Comparison of ENCODE assay signal across 12 mouse cellular contexts in genomic region chr8:8239489-8239888, GRCm38 (mm10).
DNase-seq lines count a peak whose midpoint lies in the region; ATAC-seq and TF ChIP-seq lines count a peak whose summit lies in the region.
"Had no signal": no experiment of that assay in that cellular context is flagged by ENCODE, and none has a peak within 500 bp of the region (broad histone marks: within the 10 kb centered on the region; RNA-seq: fewer than 3 reads in every experiment).

No protein-coding gene starts in this region.

- DNase-seq in midbrain, embryonic 11.5 days (ENCODE audit: low spot score, missing footprints) = no peak
- DNase-seq in gastrocnemius, postnatal 36 days = no peak
- DNase-seq: cerebellum, adult 8-10 months; kidney, postnatal 10 days had no signal

- H3K36me3 ChIP-seq in midbrain, embryonic 16.5 days (ENCODE audit: control insufficient read depth, insufficient read depth, low read length) = no peaks in the 10 kb centered on the region
- H3K36me3 ChIP-seq in midbrain, embryonic 11.5 days (ENCODE audit: control insufficient read depth, insufficient read depth, low read length) = no peaks in the 10 kb centered on the region
- H3K36me3 ChIP-seq in heart, embryonic 11.5 days (ENCODE audit: control insufficient read depth, insufficient read depth, low read length) = no peaks in the 10 kb centered on the region
- no peaks in the 10 kb centered on the region for H3K36me3 ChIP-seq in liver, embryonic 12.5 days
- H3K36me3 ChIP-seq in forebrain, embryonic 16.5 days (ENCODE audit: control insufficient read depth, insufficient read depth) = no peaks in the 10 kb centered on the region
- no peaks in the 10 kb centered on the region for H3K36me3 ChIP-seq in intestine, postnatal 0 days (ENCODE audit: control insufficient read depth, insufficient read depth)
- H3K36me3 ChIP-seq: G1E had no signal

- TF ChIP-seq CTCF in intestine, postnatal 0 days (IDR thresholded peaks at IDR 0.05; ENCODE audit: low read depth) = no peak

- H3K4me1 ChIP-seq in midbrain, embryonic 16.5 days (ENCODE audit: control insufficient read depth, insufficient read depth, low read length) = peaks cover 5% of the 10 kb centered on the region
- peaks cover 7% of the 10 kb centered on the region for H3K4me1 ChIP-seq in midbrain, embryonic 11.5 days (ENCODE audit: control insufficient read depth, insufficient read depth, low read length)
- H3K4me1 ChIP-seq in heart, embryonic 11.5 days (ENCODE audit: control insufficient read depth, insufficient read depth, low read length) = peaks cover 30% of the 10 kb centered on the region
- H3K4me1 ChIP-seq in liver, embryonic 12.5 days = no peaks in the 10 kb centered on the region
- H3K4me1 ChIP-seq in forebrain, embryonic 16.5 days (replicated peaks; ENCODE audit: control insufficient read depth, insufficient read depth, low read length) = peaks cover 8% of the 10 kb centered on the region
- peaks cover 6% of the 10 kb centered on the region; the same call in 1 of the 2 replicates for H3K4me1 ChIP-seq in intestine, postnatal 0 days (replicated peaks; ENCODE audit: control insufficient read depth, insufficient read depth, low read length)

- H3K4me2 ChIP-seq in midbrain, embryonic 16.5 days (ENCODE audit: low read length) = peak overlapping the region; percentile 22; the same call in 1 of the 2 replicates
- no peak overlapping the region for H3K4me2 ChIP-seq in midbrain, embryonic 11.5 days
- peak overlapping the region; percentile 23; the same call in 1 of the 2 replicates for H3K4me2 ChIP-seq in heart, embryonic 11.5 days
- 0 out of 2 replicates have a peak overlapping the region, but pooled peaks have one; percentile 17 for H3K4me2 ChIP-seq in liver, embryonic 12.5 days
- no peak overlapping the region for H3K4me2 ChIP-seq in forebrain, embryonic 16.5 days (ENCODE audit: low read length)
- no peak overlapping the region for H3K4me2 ChIP-seq in intestine, postnatal 0 days (replicated peaks; ENCODE audit: low read depth)

- H3K9me3 ChIP-seq in midbrain, embryonic 16.5 days (replicated peaks; ENCODE audit: control insufficient read depth, low read length, poor library complexity, severe bottlenecking) = no peaks in the 10 kb centered on the region
- H3K9me3 ChIP-seq in midbrain, embryonic 11.5 days (ENCODE audit: control insufficient read depth, low read length) = no peaks in the 10 kb centered on the region
- no peaks in the 10 kb centered on the region for H3K9me3 ChIP-seq in heart, embryonic 11.5 days (replicated peaks; ENCODE audit: control insufficient read depth, low read length)
- no peaks in the 10 kb centered on the region for H3K9me3 ChIP-seq in liver, embryonic 12.5 days (replicated peaks)
- no peaks in the 10 kb centered on the region for H3K9me3 ChIP-seq in forebrain, embryonic 16.5 days (ENCODE audit: control insufficient read depth, low read length)
- H3K9me3 ChIP-seq in intestine, postnatal 0 days (ENCODE audit: control insufficient read depth) = no peaks in the 10 kb centered on the region
- H3K9me3 ChIP-seq: G1E had no signal

- no peaks in the 10 kb centered on the region for H3K27me3 ChIP-seq in midbrain, embryonic 16.5 days (ENCODE audit: control insufficient read depth, insufficient read depth, low read depth, low read length)
- H3K27me3 ChIP-seq in midbrain, embryonic 11.5 days (ENCODE audit: control insufficient read depth, insufficient read depth, low read length) = no peaks in the 10 kb centered on the region
- H3K27me3 ChIP-seq in heart, embryonic 11.5 days (ENCODE audit: control insufficient read depth, insufficient read depth, low read length) = no peaks in the 10 kb centered on the region
- H3K27me3 ChIP-seq in liver, embryonic 12.5 days (replicated peaks) = no peaks in the 10 kb centered on the region
- no peaks in the 10 kb centered on the region for H3K27me3 ChIP-seq in forebrain, embryonic 16.5 days (replicated peaks; ENCODE audit: control insufficient read depth, insufficient read depth, low read length)
- H3K27me3 ChIP-seq in intestine, postnatal 0 days (replicated peaks; ENCODE audit: control insufficient read depth, insufficient read depth, low read length) = no peaks in the 10 kb centered on the region; the same call in 1 of the 2 replicates

- H3K9ac ChIP-seq in midbrain, embryonic 16.5 days (ENCODE audit: low read depth, low read length) = no peak overlapping the region
- H3K9ac ChIP-seq in midbrain, embryonic 11.5 days (ENCODE audit: low read length) = no peak overlapping the region
- no peak overlapping the region for H3K9ac ChIP-seq in heart, embryonic 11.5 days (ENCODE audit: low read depth, low read length)
- H3K9ac ChIP-seq in liver, embryonic 12.5 days = no peak overlapping the region
- no peak overlapping the region for H3K9ac ChIP-seq in forebrain, embryonic 16.5 days (replicated peaks; ENCODE audit: low read depth, low read length)
- H3K9ac ChIP-seq in intestine, postnatal 0 days (ENCODE audit: low read depth, low read length) = no peak overlapping the region

- 63% methylated on average over 12 of the region's 12 CpGs for WGBS in midbrain, embryonic 16.5 days
- WGBS in midbrain, embryonic 11.5 days = 73% methylated on average over 12 of the region's 12 CpGs
- 47% methylated on average over 12 of the region's 12 CpGs for WGBS in heart, embryonic 11.5 days (ENCODE audit: insufficient replicate concordance)
- WGBS in liver, embryonic 12.5 days (ENCODE audit: insufficient replicate concordance) = 15% methylated on average over 12 of the region's 12 CpGs
- 74% methylated on average over 12 of the region's 12 CpGs for WGBS in forebrain, embryonic 16.5 days
- 66% methylated on average over 12 of the region's 12 CpGs for WGBS in intestine, postnatal 0 days

- ATAC-seq in midbrain, embryonic 16.5 days = no peak
- ATAC-seq in midbrain, embryonic 11.5 days (ENCODE audit: low FRiP score) = no peak
- ATAC-seq in heart, embryonic 11.5 days (replicated peaks; ENCODE audit: insufficient number of reproducible peaks, low FRiP score, low TSS enrichment) = no peak
- no peak for ATAC-seq in liver, embryonic 12.5 days
- ATAC-seq in megakaryocyte progenitor cell, adult 5-6 weeks (replicated peaks; ENCODE audit: poor library complexity) = peak; percentile 99
- no peak for ATAC-seq in forebrain, embryonic 16.5 days
- no peak for ATAC-seq in intestine, postnatal 0 days

- intact Hi-C loops in gastrocnemius, postnatal 36 days (cut with DNase I) = no loop called here

- H3K4me3 ChIP-seq in midbrain, embryonic 16.5 days (ENCODE audit: low read depth, low read length) = no peak overlapping the region
- no peak overlapping the region for H3K4me3 ChIP-seq in midbrain, embryonic 11.5 days (ENCODE audit: low read depth, low read length)
- no peak overlapping the region for H3K4me3 ChIP-seq in heart, embryonic 11.5 days (ENCODE audit: low read depth, low read length)
- H3K4me3 ChIP-seq in liver, embryonic 12.5 days = no peak overlapping the region
- H3K4me3 ChIP-seq in forebrain, embryonic 16.5 days (replicated peaks; ENCODE audit: low read length) = no peak overlapping the region
- H3K4me3 ChIP-seq in intestine, postnatal 0 days (ENCODE audit: low read depth, low read length) = no peak overlapping the region
- H3K4me3 ChIP-seq: heart, adult 2 months had no signal

- H3K27ac ChIP-seq in midbrain, embryonic 16.5 days (ENCODE audit: low read length) = no peak overlapping the region
- no peak overlapping the region for H3K27ac ChIP-seq in midbrain, embryonic 11.5 days (ENCODE audit: low read depth, low read length)
- H3K27ac ChIP-seq in heart, embryonic 11.5 days (ENCODE audit: low read depth, low read length) = no peak overlapping the region
- H3K27ac ChIP-seq in liver, embryonic 12.5 days = no peak overlapping the region
- no peak overlapping the region for H3K27ac ChIP-seq in forebrain, embryonic 16.5 days (ENCODE audit: low read length)
- no peak overlapping the region for H3K27ac ChIP-seq in intestine, postnatal 0 days (ENCODE audit: low read depth, low read length)
- H3K27ac ChIP-seq: heart, adult 2 months had no signal

Comparison
In these comparisons a context has a peak if more than half of its experiments do, and no peak if none do; other contexts are left out.
1. H3K4me2 ChIP-seq: peak in midbrain, embryonic 16.5 days (single experiment), heart, embryonic 11.5 days (single experiment) and liver, embryonic 12.5 days (single experiment); none in midbrain, embryonic 11.5 days (single experiment), forebrain, embryonic 16.5 days (single experiment) and intestine, postnatal 0 days (single experiment).